Mouse (Mus musculus) heart, postnatal 0 days (tissue): Measurements from ENCODE around the gene Zfp607b. TPM values are rescaled to one million over a fixed set of nuclear protein-coding genes. Genes with fewer than 3 reads are reported as not detected.

Experiments
- ATAC-seq: fragments of 200-750 bp; cut with Nextera tagmentation; 2 replicates; pipeline ENCODE4 v1.8.0; 2017; ENCODE audit warnings: low read depth, moderate number of reproducible peaks, moderate library complexity; ENCODE audit not compliant: insufficient read depth
- DNase-seq: peaks from one replicate; pipeline ENCODE4 v3.0.0-alpha.2; 2016; ENCODE audit warnings: low spot score
- H3K27ac ChIP-seq: fragments of 300-500 bp; sonication (generic); 2 replicates; pipeline ENCODE4 v1.5.1; 2014; ENCODE audit warnings: low read depth, mild to moderate bottlenecking
- H3K27me3 ChIP-seq: fragments of 300-500 bp; sonication (generic); 2 replicates; pipeline ENCODE4 v1.6.1; 2014; ENCODE audit warnings: low read length, mixed read lengths; ENCODE audit not compliant: control insufficient read depth, insufficient read depth
- H3K36me3 ChIP-seq: fragments of 300-500 bp; sonication (generic); replicated peaks from 2 replicates; pipeline ENCODE4 v1.6.1; 2014; ENCODE audit warnings: low read length, mixed read lengths; ENCODE audit not compliant: control insufficient read depth, insufficient read depth
- H3K4me1 ChIP-seq: fragments of 300-500 bp; sonication (generic); 2 replicates; pipeline ENCODE4 v1.6.1; 2014; ENCODE audit warnings: antibody characterized with exemption; ENCODE audit not compliant: control insufficient read depth, insufficient read depth
- H3K4me2 ChIP-seq: fragments of 300-500 bp; sonication (generic); 2 replicates; pipeline ENCODE4 v1.6.1; 2014; ENCODE audit warnings: low read depth, mild to moderate bottlenecking, low read length, moderate library complexity
- H3K4me3 ChIP-seq: fragments of 300-500 bp; sonication (generic); 2 replicates; pipeline ENCODE4 v1.5.1; 2014; ENCODE audit warnings: low read depth, low read length
- H3K9ac ChIP-seq: fragments of 300-500 bp; sonication (generic); replicated peaks from 2 replicates; pipeline ENCODE4 v1.6.1; 2014; ENCODE audit warnings: low read depth, low read length, mixed read lengths
- H3K9me3 ChIP-seq: fragments of 300-500 bp; sonication (generic); replicated peaks from 2 replicates; pipeline ENCODE4 v1.6.1; 2016; ENCODE audit warnings: low read length; ENCODE audit not compliant: control insufficient read depth
- CTCF ChIP-seq: IDR thresholded peaks from 2 replicates; pipeline ENCODE4 v1.5.1; 2016; ENCODE audit warnings: antibody characterized with exemption, control low read depth, low read depth
- EP300 ChIP-seq: IDR thresholded peaks from 2 replicates; pipeline ENCODE4 v1.6.1; 2016; ENCODE audit warnings: antibody characterized with exemption, low read depth
- WGBS: fragments of 180-500 bp; shearing (Covaris S2); extraction: QIAGEN DNeasy Blood & Tissue Kit; methylation state at CpG from one replicate; pipeline ENCODE4 v1.1.7; 2014; 5-methylcytosine and 5-hydroxymethylcytosine counted together
- polyA plus RNA-seq: library from polyadenylated mRNA; unstranded; fragments of >200 nt; fragmentation: Nextera tagmentation; extraction: Ambion mirVana; gene quantifications from 2 replicates; pipeline ENCODE4 v1.2.1, GENCODE M21; 2015
- total RNA-seq: library from RNA; depleted of rRNA; stranded (reverse); fragments of >200 nt; gene quantifications from 2 replicates; pipeline ENCODE4 v1.2.3, GENCODE M21; 2014; ENCODE audit warnings: low replicate concordance; rRNA removed

The Zfp607b gene
- total RNA-seq, result 1.4 and 2.5 TPM in 2 replicates
- polyA plus RNA-seq, result 2.1 and 2.4 TPM in 2 replicates

DNA sequence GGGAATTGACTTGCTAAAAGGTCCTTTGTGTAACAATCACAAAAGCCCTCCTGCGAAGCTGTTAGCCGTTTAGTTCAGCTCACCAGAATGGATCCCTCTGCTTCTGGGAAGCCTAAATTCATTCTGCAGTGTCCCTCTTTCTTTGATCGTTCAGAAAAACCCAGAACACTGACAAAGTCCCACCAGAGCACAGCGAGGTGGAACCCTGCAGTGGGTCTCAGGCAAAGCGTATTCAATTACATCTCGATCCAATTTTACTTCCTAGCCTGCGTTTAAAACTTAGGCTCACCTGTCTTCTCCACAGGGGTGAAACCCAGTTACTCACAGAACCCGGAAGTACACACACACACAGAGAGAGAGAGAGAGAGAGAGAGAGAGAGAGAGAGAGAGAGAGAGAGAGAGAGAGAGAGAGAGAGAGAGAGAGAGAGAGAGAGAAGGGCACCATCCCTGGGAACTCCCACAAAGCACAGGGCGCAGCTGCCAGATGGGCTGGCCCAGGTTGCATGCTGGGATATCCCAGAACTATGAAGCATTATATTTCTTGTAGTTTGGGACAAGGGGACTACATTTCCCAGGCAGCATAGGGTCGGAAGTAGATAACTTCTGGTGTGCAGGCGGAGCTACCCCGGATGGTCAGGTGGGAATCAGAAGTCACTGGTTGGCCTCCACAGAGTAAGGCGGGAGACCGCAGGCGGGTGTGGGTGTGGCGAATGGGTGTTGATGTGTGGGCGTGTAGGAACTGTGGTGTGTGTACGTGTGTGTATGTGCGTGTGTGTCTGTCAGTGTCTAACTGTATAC, at the start of gene Zfp607b:
Zfp607b (plus strand) TSS at position 526 of the 798 bp plus-strand sequence.
- DNase-seq (peak; percentile 98), ATAC-seq (peak; percentile 99)
- Histone ChIP-seq H3K4me1 (0 out of 2 replicates have a peak, but pooled peaks cover 3% of the 10 kb centered on the region), H3K4me3 (peak within 1 kb of the TSS; percentile 44), H3K36me3 (no peaks in the 10 kb centered on the region), H3K9ac (peak within 1 kb of the TSS; percentile 52), H3K27me3 (0 out of 2 replicates have a peak, but pooled peaks cover 7% of the 10 kb centered on the region), H3K9me3 (no peaks in the 10 kb centered on the region), H3K27ac (peak within 1 kb of the TSS; percentile 54), H3K4me2 (peak within 1 kb of the TSS; percentile 76)
- TF ChIP-seq EP300 (0 out of 2 replicates have a peak, but pooled peaks have one; percentile 26), CTCF (no peak)
- WGBS, result under 1% methylated on average over 19 of the region's 19 CpGs

GRCm38 (mm10) chr7:27644471-27644870, 44.7 kb upstream of the Zfp607b start:
- no peak overlapping the region for H3K9ac ChIP-seq
- H3K36me3 ChIP-seq, result no peaks in the 10 kb centered on the region
- H3K27ac ChIP-seq, result no peak overlapping the region
- DNase-seq (no peak), ATAC-seq (no peak)
- H3K4me2 ChIP-seq, result no peak overlapping the region
- H3K4me3 ChIP-seq, result no peak overlapping the region
- no peaks in the 10 kb centered on the region for H3K27me3 ChIP-seq
- no peaks in the 10 kb centered on the region for H3K9me3 ChIP-seq
- H3K4me1 ChIP-seq, result no peaks in the 10 kb centered on the region
- TF ChIP-seq EP300, result no peak
- TF ChIP-seq CTCF, result peak; percentile 15; the same call in 1 of the 2 replicates
- WGBS, result 40% methylated on average over 1 of the region's 1 CpGs

DNA sequence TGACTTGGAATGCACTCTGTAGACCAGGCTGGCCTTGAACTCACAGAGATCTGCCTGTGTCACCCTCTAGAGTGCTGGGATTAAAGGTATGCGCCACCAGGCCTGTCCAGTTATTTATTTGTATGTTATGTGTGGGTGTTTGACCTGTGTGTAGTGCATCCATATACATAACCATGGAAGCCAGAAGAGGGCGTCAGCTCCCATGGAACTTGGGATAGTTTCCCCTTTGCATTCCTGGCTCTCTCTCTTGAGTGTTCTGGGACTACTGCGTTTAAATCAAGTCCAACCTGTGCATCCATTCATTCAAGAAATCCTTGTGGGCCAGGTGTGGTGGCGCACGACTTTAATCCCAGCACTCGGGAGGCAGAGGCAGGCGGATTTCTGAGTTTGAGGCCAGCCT, 42.6 kb upstream of the Zfp607b start:
- Histone ChIP-seq H3K27ac (no peak overlapping the region), H3K27me3 (0 out of 2 replicates have a peak, but pooled peaks cover 6% of the 10 kb centered on the region), H3K9me3 (no peaks in the 10 kb centered on the region), H3K4me3 (no peak overlapping the region), H3K4me2 (no peak overlapping the region), H3K4me1 (no peaks in the 10 kb centered on the region), H3K9ac (no peak overlapping the region), H3K36me3 (no peaks in the 10 kb centered on the region)
- no peak for ATAC-seq
- no peak for DNase-seq
- WGBS, result 78% methylated on average over 7 of the region's 7 CpGs
- TF ChIP-seq EP300 (no peak), CTCF (no peak)

- ATAC-seq (no peak), DNase-seq (no peak)
- Histone ChIP-seq H3K4me3 (no peak overlapping the region), H3K4me2 (no peak overlapping the region), H3K9me3 (no peaks in the 10 kb centered on the region), H3K27me3 (peaks cover 13% of the 10 kb centered on the region; the same call in 1 of the 2 replicates), H3K9ac (no peak overlapping the region), H3K36me3 (no peaks in the 10 kb centered on the region), H3K27ac (no peak overlapping the region), H3K4me1 (no peaks in the 10 kb centered on the region)
- TF ChIP-seq EP300 (no peak), CTCF (no peak)
- WGBS, result 69% methylated on average over 6 of the region's 6 CpGs
These were observed 41.7 kb upstream of the Zfp607b start for GRCm38 (mm10) chr7:27647281-27648002.

GRCm38 (mm10) chr7:27649723-27650122, 39.4 kb upstream of the Zfp607b start:
- H3K4me2 ChIP-seq, result no peak overlapping the region
- DNase-seq (no peak), ATAC-seq (no peak)
- no peak overlapping the region for H3K4me3 ChIP-seq
- 78% methylated on average over 11 of the region's 11 CpGs for WGBS
- no peak overlapping the region for H3K9ac ChIP-seq
- H3K4me1 ChIP-seq, result no peaks in the 10 kb centered on the region
- TF ChIP-seq CTCF, result no peak
- H3K36me3 ChIP-seq, result no peaks in the 10 kb centered on the region
- no peaks in the 10 kb centered on the region for H3K9me3 ChIP-seq
- peaks cover 35% of the 10 kb centered on the region for H3K27me3 ChIP-seq
- no peak overlapping the region for H3K27ac ChIP-seq
